Mouse (Mus musculus): ENCODE results near the gene Peli1. TPM values are rescaled to one million over a fixed set of nuclear protein-coding genes. Genes with fewer than 3 reads are reported as not detected.

Gene Peli1
- polyA plus RNA-seq, 1 experiment from 2014 or later = 44.3 TPM

GRCm38 (mm10) chr11:21062071-21062470, 29.0 kb upstream of the Peli1 start:
- H3K36me3 ChIP-seq = no peaks in the 10 kb centered on the region
- no peak overlapping the region for H3K4me3 ChIP-seq (replicated peaks)
- no peaks in the 10 kb centered on the region for H3K27me3 ChIP-seq
- H3K9me3 ChIP-seq (replicated peaks) = no peaks in the 10 kb centered on the region
- no peak overlapping the region for H3K4me2 ChIP-seq
- no peak overlapping the region for H3K27ac ChIP-seq
- no peak overlapping the region for H3K9ac ChIP-seq
- ATAC-seq (replicated peaks; ENCODE audit: low FRiP score) = no peak
- 89% methylated on average over 2 of the region's 2 CpGs for WGBS
- H3K4me1 ChIP-seq = peaks cover 16% of the 10 kb centered on the region

- Histone ChIP-seq H3K9me3 (replicated peaks) (no peaks in the 10 kb centered on the region), H3K4me1 (peaks cover 8% of the 10 kb centered on the region; the same call in 1 of the 2 replicates), H3K27ac (no peak overlapping the region), H3K9ac (no peak overlapping the region), H3K4me3 (replicated peaks) (no peak overlapping the region), H3K36me3 (no peaks in the 10 kb centered on the region), H3K4me2 (no peak overlapping the region), H3K27me3 (no peaks in the 10 kb centered on the region)
- WGBS = 91% methylated on average over 3 of the region's 3 CpGs
- no peak for ATAC-seq (replicated peaks; ENCODE audit: low FRiP score)
Measured at GRCm38 (mm10) chr11:21063271-21063670, 27.8 kb upstream of the Peli1 start.

- no peaks in the 10 kb centered on the region for H3K36me3 ChIP-seq
- no peaks in the 10 kb centered on the region for H3K4me1 ChIP-seq
- no peaks in the 10 kb centered on the region for H3K9me3 ChIP-seq (replicated peaks)
- 67% methylated on average over 2 of the region's 2 CpGs for WGBS
- H3K27ac ChIP-seq = no peak overlapping the region
- H3K4me3 ChIP-seq (replicated peaks) = no peak overlapping the region
- H3K9ac ChIP-seq = no peak overlapping the region
- H3K27me3 ChIP-seq = no peaks in the 10 kb centered on the region
- ATAC-seq (replicated peaks; ENCODE audit: low FRiP score) = no peak
- H3K4me2 ChIP-seq = no peak overlapping the region
Measured at GRCm38 (mm10) chr11:21079400-21079799, 11.7 kb upstream of the Peli1 start.

GRCm38 (mm10) chr11:21079851-21080362, 11.2 kb upstream of the Peli1 start:
- Histone ChIP-seq H3K4me1 (no peaks in the 10 kb centered on the region), H3K27me3 (no peaks in the 10 kb centered on the region), H3K9ac (no peak overlapping the region), H3K9me3 (replicated peaks) (no peaks in the 10 kb centered on the region), H3K4me3 (replicated peaks) (no peak overlapping the region), H3K36me3 (no peaks in the 10 kb centered on the region), H3K4me2 (no peak overlapping the region), H3K27ac (no peak overlapping the region)
- WGBS = 76% methylated on average over 3 of the region's 3 CpGs
- no peak for ATAC-seq (replicated peaks; ENCODE audit: low FRiP score)

- Histone ChIP-seq H3K9ac (no peak overlapping the region), H3K27ac (no peak overlapping the region), H3K27me3 (no peaks in the 10 kb centered on the region), H3K36me3 (no peaks in the 10 kb centered on the region), H3K4me1 (no peaks in the 10 kb centered on the region), H3K9me3 (replicated peaks) (no peaks in the 10 kb centered on the region), H3K4me2 (no peak overlapping the region), H3K4me3 (replicated peaks) (no peak overlapping the region)
- ATAC-seq (replicated peaks; ENCODE audit: low FRiP score) = no peak
- WGBS = 91% methylated on average over 3 of the region's 3 CpGs
Measured at GRCm38 (mm10) chr11:21081169-21081568, 9.9 kb upstream of the Peli1 start.

- Histone ChIP-seq H3K27ac (no peak overlapping the region), H3K4me2 (no peak overlapping the region), H3K27me3 (no peaks in the 10 kb centered on the region), H3K4me3 (replicated peaks) (no peak overlapping the region), H3K4me1 (no peaks in the 10 kb centered on the region), H3K36me3 (no peaks in the 10 kb centered on the region), H3K9me3 (replicated peaks) (no peaks in the 10 kb centered on the region), H3K9ac (no peak overlapping the region)
- WGBS = 31% methylated on average over 2 of the region's 2 CpGs
- no peak for ATAC-seq (replicated peaks; ENCODE audit: low FRiP score)
Measured at GRCm38 (mm10) chr11:21082711-21083110, 8.4 kb upstream of the Peli1 start.

- ATAC-seq (replicated peaks; ENCODE audit: low FRiP score) = no peak
- Histone ChIP-seq H3K36me3 (no peaks in the 10 kb centered on the region), H3K4me2 (no peak overlapping the region), H3K9ac (no peak overlapping the region), H3K4me3 (replicated peaks) (no peak overlapping the region), H3K9me3 (replicated peaks) (no peaks in the 10 kb centered on the region), H3K27me3 (no peaks in the 10 kb centered on the region), H3K27ac (no peak overlapping the region), H3K4me1 (peaks cover 5% of the 10 kb centered on the region)
- 54% methylated on average over 2 of the region's 2 CpGs for WGBS
Measured at GRCm38 (mm10) chr11:21088356-21088755, 2.7 kb upstream of the Peli1 start.

GRCm38 (mm10) chr11:21089571-21089970, 1.5 kb upstream of the Peli1 start:
- WGBS = 37% methylated on average over 4 of the region's 4 CpGs
- no peak overlapping the region for H3K4me3 ChIP-seq (replicated peaks)
- H3K27me3 ChIP-seq = no peaks in the 10 kb centered on the region
- H3K4me1 ChIP-seq = peaks cover 13% of the 10 kb centered on the region
- no peaks in the 10 kb centered on the region for H3K36me3 ChIP-seq
- H3K9me3 ChIP-seq (replicated peaks) = no peaks in the 10 kb centered on the region
- H3K4me2 ChIP-seq = no peak overlapping the region
- no peak for ATAC-seq (replicated peaks; ENCODE audit: low FRiP score)
- no peak overlapping the region for H3K27ac ChIP-seq
- H3K9ac ChIP-seq = no peak overlapping the region

- under 1% methylated on average over 99 of the region's 99 CpGs for WGBS
- no peaks in the 10 kb centered on the region for H3K9me3 ChIP-seq (replicated peaks)
- peak overlapping the region; percentile 96 for H3K4me3 ChIP-seq (replicated peaks)
- H3K27ac ChIP-seq = peak overlapping the region; percentile 100
- H3K27me3 ChIP-seq = no peaks in the 10 kb centered on the region
- peak overlapping the region; percentile 99 for H3K9ac ChIP-seq
- peak; percentile 78 for ATAC-seq (replicated peaks; ENCODE audit: low FRiP score)
- peak overlapping the region; percentile 64 for H3K4me2 ChIP-seq
- 0 out of 2 replicates have a peak, but pooled peaks cover under 1% of the 10 kb centered on the region for H3K36me3 ChIP-seq
- H3K4me1 ChIP-seq = peaks cover 13% of the 10 kb centered on the region
Measured at GRCm38 (mm10) chr11:21091428-21092405, 626 bp downstream of the Peli1 start.

- whole genome bisulfite sequencing = 6% methylated on average over 7 of the region's 7 CpGs
- H3K27me3 ChIP-seq = no peaks in the 10 kb centered on the region
- H3K36me3 ChIP-seq = 0 out of 2 replicates have a peak, but pooled peaks cover 3% of the 10 kb centered on the region
- no peaks in the 10 kb centered on the region for H3K9me3 ChIP-seq (replicated peaks)
- H3K27ac ChIP-seq = no peak overlapping the region
- H3K4me2 ChIP-seq = peak overlapping the region; percentile 64
- ATAC-seq (replicated peaks; ENCODE audit: low FRiP score) = no peak
- H3K4me3 ChIP-seq (replicated peaks) = peak overlapping the region; percentile 96
- H3K9ac ChIP-seq = peak overlapping the region; percentile 99
- peaks cover 13% of the 10 kb centered on the region for H3K4me1 ChIP-seq
Measured at GRCm38 (mm10) chr11:21092621-21093020, 1.5 kb downstream of the Peli1 start.

GRCm38 (mm10) chr11:21093081-21093815, 2.2 kb downstream of the Peli1 start:
- no peak for ATAC-seq (replicated peaks; ENCODE audit: low FRiP score)
- no peaks in the 10 kb centered on the region for H3K9me3 ChIP-seq (replicated peaks)
- H3K9ac ChIP-seq = no peak overlapping the region
- 29% methylated on average over 3 of the region's 3 CpGs for WGBS
- H3K4me2 ChIP-seq = peak overlapping the region; percentile 51
- no peaks in the 10 kb centered on the region for H3K27me3 ChIP-seq
- H3K27ac ChIP-seq = no peak overlapping the region
- 0 out of 2 replicates have a peak, but pooled peaks cover 3% of the 10 kb centered on the region for H3K36me3 ChIP-seq
- H3K4me3 ChIP-seq (replicated peaks) = peak overlapping the region; percentile 22
- H3K4me1 ChIP-seq = peaks cover 13% of the 10 kb centered on the region

- no peak overlapping the region for H3K4me3 ChIP-seq (replicated peaks)
- H3K4me2 ChIP-seq = no peak overlapping the region
- H3K9ac ChIP-seq = no peak overlapping the region
- ATAC-seq (replicated peaks; ENCODE audit: low FRiP score) = no peak
- H3K27me3 ChIP-seq = no peaks in the 10 kb centered on the region
- no peak overlapping the region for H3K27ac ChIP-seq
- 0 out of 2 replicates have a peak, but pooled peaks cover 3% of the 10 kb centered on the region for H3K36me3 ChIP-seq
- no peaks in the 10 kb centered on the region for H3K9me3 ChIP-seq (replicated peaks)
- 91% methylated on average over 2 of the region's 2 CpGs for WGBS
- peaks cover 10% of the 10 kb centered on the region; the same call in 1 of the 2 replicates for H3K4me1 ChIP-seq
Measured at GRCm38 (mm10) chr11:21096590-21096989, 5.5 kb downstream of the Peli1 start.
